Mouse (Mus musculus): ENCODE data around the gene Polr3h.
A peak's percentile ranks its signal among the peaks of the same experiment; 100 is the strongest.

DNA sequence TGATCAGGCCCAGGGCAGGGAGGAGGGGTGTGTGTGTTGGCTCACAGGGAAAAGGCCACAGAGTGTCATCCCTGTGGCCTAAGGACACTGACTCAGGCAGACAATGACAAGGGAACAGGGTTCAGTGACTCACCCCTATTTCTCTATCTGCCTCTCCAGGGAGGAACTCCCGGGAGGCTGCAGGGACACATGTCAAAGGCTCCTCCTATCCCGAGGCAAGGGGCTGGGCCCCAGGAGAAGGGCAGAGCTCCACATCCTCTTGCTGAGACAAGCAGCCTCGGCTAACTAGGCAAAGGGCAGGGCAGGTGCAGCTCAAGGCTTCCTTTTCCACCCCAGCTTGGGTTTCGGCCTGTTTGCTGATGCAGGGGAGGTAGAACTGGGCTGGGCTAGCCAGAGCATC is 80.3 kb downstream of the Polr3h start:
- TF ChIP-seq CTCF (IDR thresholded peaks at IDR 0.05; ENCODE audit: control insufficient read depth, insufficient read depth, insufficient read length): no peak
- peak; percentile 58 for TF ChIP-seq MAX (IDR thresholded peaks at IDR 0.05)
